Mouse (Mus musculus): Measurements from ENCODE around the gene Mst1r.

Mst1r gene

DNA sequence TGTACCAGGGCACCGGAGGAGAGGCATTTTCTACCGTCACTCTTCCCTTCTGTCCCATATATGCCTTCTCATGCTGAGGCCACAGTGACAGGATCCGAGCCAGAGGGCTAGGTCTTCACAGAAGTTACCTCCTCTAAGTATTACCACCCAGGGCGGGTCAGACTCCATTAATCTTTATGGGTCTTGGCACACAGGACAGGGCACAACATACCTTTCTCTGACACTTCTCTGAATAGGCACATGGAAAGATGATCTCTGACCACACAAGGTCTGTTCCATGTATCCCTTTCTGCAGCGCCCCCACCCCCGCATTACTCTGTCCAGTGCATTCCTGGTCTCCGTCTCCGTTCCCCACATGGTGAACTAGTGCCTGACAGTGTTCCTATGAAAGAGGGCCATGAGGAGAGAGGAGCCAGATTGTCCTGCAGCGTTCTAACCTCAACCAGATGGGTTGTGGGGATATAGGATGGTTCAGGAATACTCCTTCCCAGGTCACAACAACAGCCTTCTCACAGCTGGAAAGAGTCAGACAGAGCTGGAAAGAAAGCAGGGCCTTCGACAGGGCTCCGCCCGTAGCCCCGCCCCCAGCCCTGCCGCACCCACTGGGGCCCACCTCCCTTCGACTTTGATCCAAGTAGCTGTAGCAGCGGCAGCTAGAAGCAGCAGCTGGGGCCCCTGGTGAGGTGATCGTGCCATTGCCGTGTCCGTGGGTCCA is at the start of gene Mst1r:
Mst1r (plus strand) TSS at position 622 of the 715 bp plus-strand sequence.
- peak; percentile 78 for DNase-seq

DNA sequence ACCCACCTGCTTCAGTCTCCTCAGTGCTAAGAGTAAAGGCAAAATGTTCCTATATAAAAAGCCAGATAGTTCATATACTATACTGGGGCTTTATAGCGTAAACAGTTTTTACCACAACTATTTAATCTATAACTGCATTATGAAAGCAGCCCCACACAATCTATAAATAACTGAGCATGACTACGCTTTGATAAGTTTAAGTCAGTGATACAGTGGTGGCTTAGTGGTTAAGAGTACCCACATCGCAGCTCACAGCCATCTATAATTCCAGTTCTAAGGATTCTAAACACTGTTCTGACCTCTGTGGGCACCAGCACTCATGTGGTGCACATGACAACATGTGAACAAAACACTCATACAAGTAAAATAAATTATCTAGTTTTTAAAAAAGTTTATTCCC is 48.3 kb upstream of the Mst1r start:
- DNase-seq, result no peak

DNA sequence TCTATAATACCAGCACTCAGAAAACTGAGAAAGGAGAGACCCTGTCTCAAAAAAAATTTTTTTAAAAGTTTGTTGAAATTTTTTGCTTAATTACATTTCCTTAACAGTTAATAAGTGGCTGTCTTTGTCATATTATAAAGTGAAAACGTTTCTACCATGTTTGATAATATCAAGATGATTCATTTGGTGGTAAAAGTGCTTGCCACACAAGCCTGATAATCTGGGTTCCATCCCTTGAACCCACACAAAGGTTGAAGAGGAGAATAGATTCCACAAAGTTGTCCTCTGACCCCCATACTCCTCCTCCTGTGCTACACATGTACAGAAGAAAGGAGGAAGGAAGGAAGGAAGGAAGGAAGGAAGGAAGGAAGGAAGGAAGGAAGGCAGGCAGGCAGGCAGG is 42.2 kb upstream of the Mst1r start:
- DNase-seq, result no peak

DNA sequence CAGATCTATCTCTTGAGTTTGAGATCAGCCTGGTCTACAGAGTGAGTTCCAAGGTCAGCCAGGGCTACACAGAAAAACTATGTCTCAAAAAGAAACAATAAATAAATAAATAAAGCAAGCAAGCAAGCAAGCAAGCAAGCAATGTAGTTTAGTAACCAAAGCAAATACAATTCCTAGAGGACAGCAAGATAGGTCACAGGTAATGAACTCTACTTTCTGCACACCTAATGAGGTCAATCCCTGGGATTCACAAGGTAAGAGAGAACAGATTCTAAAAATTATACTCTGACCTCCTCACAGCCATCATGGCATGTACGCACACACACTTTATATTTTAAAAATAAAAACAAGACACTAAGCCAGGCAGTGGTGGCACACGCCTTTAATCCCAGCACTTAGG is 40.6 kb upstream of the Mst1r start:
- no peak for DNase-seq

DNA sequence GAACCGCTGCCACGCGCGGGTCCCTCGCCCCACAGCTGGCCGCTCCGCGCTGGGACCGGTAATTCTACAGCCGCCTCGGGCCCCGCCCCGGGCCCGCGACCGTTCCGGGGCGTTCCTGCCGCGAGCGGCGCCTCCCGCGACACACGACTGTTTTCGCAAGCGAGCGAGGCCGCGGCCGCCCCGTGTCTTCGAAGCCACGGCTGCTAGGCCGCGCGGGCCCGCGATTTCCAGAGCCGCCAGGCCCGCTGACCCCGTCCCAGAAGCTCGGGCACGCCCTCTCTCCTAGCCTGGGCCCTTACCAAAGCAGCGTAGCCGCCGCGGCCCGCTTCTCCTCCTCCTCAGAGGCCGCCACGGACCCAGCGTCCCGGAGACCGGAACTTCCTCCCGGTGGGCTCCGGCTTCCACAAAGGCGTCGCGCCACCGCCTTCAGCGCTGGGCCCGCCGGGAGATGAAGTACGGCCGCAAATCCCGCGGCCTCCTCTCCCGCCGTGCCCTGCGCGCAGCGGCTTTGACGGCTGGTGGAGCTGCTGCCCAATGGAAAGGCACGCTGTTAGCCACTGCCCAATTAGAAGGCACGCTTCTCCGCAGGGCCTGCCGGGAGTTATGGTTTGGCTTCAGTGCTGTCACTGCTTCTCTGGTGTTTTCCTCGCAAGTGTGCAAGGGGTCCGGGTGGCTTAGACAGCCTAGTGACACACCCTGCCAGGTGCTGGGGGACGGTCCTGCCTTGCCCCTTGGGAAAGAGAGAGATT is 34.1 kb upstream of the Mst1r start:
- DNase-seq, result peak; percentile 93

DNA sequence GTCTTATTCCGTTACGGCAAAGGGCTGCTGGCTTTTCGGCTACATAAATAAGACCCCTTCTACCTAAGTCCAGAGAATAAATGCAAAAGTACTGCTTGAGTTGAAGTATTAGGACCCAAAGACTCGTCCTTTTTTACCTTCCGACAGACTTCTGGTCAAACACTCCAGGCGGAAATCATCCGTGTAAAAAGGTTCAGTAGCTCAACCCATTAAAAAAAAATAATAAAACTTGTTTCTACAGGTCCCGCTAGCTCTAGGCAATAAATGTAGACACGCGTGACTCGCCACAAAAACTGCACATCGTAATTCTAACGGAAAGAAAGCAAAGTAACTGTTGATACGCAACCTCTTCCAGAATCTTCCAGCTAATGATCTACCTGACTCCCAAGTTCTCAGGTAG is 33.5 kb upstream of the Mst1r start, which contains the start of gene Rbm6:
Rbm6 (minus strand) TSS at position 101 of the 400 bp plus-strand sequence.
- DNase-seq, result no peak

DNA sequence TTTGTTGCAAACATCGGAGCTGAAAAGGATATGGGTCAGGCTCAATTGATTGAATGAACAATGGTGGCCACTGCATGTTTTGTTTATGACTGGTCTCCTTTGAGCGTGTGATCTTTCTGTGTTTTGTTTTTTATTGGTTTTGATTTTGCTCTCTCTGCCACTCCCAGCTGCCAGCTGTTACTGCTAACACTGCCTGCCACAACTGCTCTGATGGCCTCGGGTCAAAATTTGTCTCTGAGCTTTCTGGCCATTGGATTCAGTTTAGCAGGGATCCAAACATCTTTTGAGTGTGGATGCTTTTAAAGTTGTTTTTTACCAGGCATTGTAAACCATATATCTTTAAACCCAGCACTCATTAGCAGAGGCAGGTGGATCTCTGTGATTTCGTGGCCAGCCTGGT is 26.3 kb upstream of the Mst1r start:
- DNase-seq, result no peak

DNA sequence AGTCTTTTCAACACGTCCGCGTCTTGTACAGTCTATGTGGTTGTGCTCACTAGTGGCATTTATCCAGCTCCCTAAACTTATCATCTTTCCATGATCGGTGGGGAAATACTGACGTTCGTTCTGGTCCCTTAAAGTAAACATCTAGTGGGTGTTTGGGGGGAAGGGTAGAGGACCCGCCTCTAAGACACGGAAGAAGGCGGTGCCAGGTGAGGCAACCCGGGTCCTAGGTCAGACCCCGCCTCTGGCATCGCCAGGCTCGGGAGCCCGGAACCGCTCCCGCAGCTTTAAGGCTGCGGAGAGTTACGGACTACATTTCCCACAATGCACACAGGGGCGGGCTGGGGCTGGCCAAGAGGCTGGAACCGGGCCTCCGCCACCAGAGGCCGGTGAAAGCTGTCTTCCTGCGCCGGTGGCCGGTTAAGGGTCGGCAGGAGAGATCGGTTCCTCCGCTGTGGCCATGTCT is 18.8 kb upstream of the Mst1r start, which contains the start of gene Mon1a:
Mon1a (plus strand) TSS at position 348 of the 463 bp plus-strand sequence.
- DNase-seq, result peak; percentile 86

DNA sequence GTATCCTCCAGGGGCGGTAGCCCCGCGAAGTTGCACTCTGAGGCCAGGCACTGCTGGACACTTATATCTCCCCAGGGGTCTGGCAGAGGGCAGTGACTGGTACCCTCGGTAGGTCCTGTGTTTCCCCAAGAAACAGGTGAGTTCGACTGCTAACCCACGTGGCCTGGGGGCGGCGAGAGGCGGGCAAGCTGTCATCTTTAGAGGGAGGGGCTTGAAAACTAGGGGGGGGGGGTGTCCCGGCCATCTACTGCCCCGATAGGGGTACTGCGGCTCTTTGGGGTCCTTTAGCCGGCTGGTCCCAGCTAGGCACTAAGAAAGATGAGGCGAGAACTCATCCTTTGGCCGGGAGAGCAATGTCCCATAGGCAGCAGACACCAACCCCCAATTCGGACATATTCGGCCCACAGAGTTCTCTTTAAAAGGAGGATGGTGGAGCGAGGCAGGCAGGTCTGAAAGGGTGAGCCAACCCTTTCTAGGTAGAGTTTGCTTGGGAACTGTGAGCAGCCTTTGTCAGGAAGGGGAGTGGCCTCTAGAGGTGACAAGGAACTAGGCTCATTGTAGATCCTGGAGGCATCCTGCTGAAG is 18.3 kb upstream of the Mst1r start:
- DNase-seq, result no peak

DNA sequence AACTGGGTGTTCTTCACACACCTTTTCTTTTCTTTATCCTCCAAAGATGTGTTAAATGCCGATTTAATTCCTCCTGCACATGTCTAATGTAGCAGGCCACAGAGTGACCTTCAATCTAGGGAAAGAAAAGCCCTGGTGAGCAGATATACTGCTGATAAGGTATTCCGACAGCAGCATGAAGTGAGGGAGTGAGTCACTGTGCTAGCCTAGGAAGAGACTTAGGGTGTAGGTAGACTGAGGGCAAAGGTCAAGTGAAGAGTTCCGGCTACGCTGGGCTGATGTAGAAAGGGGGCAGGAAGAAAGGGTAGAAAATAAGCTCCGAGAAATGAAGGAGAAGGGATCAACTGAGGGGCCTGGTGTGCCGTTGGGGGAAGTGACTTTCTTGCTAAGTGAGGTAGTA is 16.4 kb upstream of the Mst1r start:
- DNase-seq, result no peak

DNA sequence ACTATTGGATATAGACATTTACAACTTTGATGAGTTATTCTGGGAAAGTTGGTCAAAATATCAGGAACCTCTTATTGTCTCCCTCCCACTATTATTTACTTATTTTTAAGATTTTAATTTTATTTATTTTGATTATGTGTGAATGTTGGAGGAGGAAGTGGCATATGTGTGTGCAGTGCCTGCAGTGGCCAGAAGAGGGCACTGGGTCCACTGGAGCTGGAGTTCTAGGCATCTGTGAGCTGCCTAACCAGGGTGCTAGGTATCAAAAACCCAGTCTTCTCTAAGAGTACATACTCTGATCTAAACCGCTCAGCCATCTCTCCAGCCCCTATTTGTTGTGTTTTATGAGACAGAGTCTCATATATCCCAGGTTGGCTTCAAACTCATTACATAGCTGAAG is 15.7 kb upstream of the Mst1r start:
- no peak for DNase-seq

DNA sequence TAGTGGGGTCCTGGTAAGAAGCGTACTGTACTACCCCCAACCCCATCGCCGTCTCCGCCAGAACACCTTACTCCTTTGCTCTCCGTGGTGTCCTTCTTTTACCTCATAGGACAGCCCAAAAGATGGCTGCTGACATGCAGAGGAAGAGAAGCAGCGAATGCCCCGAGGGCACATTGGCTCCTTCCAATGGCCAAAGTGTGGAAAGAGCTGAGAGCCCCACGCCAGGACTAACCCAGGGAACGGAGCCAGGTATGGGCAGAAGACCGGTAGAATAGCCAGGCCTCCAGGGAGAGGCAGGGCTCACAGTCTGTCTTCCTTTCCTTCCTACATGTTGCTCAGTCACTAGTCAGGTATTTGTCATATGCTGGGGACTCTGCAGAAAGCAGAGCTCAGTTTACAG is 8.1 kb upstream of the Mst1r start:
- DNase-seq, result no peak

DNA sequence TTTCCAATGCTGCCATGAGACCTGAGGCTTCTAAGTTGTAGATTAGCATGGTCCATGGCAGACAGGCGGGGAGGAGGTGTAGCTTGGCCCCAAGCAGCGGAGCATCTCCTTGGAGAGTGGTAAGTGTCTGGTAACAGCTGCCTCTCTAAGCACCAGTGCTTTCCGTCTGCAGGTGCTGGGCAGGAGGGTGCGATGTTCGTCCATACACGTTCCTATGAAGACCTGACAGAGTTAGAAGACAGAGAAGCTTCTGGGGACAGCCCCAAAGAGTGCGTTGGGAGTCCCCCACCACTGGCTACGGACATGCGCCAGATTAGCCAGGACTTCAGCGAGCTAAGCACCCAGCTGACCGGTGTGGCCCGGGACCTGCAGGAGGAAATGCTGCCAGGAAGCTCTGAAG is 6.8 kb upstream of the Mst1r start:
- no peak for DNase-seq

DNA sequence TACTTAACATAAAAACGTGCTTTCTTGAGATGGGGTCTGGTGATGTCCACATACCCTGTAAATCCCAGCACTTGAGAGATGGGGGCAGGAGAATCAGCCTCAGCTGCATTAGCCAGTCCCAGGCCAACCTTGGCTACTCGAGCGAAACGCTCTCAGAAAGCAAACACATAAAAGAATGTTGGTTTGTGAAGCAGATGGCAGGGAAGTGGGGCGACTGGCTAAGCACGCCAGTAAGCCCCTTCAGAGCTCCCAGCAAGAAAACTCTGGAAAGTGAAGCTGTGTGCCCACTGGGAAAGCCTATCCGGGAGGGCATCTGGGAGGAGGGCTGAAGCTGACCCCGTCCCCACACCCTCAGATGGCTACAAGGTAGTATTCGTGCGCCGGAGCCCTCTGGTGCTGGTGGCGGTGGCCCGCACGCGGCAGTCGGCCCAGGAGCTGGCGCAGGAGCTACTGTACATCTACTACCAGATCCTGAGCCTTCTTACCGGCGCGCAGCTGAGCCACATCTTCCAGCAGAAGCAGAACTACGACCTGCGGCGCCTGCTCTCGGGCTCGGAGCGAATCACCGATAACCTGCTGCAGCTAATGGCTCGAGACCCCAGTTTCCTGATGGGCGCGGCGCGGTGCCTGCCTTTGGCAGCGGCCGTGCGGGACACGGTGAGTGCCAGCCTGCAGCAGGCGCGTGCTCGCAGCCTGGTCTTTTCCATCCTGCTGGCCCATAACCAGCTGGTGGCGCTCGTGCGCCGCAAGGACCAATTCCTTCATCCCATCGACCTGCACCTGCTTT is 5.6 kb upstream of the Mst1r start:
- DNase-seq, result peak; percentile 55

DNA sequence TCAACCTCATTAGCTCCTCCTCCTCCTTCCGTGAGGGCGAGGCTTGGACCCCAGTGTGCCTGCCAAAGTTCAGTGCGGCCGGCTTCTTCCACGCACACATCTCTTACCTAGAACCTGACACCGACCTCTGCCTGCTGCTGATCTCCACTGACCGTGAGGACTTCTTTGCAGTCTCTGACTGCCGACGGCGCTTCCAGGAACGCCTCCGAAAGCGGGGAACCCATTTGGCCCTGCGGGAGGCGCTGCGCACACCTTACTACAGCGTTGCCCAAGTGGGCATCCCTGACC is 5.1 kb upstream of the Mst1r start:
- no peak for DNase-seq

DNA sequence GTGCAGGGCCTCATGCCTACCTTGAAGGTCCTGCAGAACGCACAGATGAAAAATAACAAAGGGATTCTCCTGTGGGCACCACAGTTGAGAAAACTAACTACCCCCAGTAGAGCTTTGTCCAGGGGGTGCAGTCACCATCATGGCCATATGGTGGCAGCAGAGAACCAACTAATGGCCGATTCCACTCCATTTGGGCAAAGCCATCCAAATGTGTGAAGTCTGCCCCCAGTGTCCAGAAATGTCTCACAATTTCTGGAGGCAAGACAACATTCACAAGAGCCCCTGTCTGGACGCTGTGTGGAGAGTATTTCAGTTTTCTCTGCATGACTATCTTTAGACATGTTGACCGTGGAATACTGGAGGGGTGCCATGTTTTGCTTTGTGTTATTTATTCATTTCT is 1.9 kb upstream of the Mst1r start:
- peak; percentile 91 for DNase-seq

DNA sequence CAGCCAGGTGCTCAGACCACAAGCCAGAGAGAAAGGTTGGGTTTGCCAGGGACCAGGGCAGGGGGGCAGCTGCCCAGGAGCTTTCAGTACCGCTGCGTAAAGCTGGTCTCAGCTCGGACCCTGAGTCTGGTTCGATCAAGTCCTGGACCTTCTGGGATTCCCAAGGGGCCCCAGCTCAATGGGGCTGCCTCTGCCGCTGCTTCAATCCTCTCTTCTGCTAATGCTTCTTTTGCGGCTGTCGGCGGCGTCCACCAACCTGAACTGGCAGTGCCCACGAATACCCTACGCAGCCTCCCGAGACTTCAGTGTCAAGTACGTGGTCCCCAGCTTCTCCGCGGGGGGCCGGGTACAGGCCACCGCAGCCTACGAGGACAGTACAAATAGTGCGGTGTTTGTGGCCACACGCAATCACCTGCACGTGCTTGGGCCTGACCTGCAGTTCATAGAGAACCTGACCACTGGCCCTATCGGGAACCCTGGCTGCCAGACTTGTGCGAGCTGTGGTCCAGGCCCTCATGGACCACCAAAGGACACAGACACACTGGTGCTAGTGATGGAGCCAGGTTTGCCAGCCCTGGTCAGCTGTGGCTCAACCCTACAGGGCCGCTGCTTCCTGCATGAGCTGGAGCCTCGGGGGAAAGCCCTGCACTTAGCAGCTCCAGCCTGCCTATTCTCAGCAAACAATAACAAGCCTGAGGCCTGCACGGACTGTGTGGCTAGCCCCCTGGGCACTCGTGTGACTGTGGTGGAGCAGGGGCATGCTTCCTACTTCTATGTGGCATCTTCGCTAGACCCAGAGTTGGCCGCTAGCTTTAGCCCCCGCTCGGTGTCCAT is 511 bp downstream of the Mst1r start:
- no peak for DNase-seq

DNA sequence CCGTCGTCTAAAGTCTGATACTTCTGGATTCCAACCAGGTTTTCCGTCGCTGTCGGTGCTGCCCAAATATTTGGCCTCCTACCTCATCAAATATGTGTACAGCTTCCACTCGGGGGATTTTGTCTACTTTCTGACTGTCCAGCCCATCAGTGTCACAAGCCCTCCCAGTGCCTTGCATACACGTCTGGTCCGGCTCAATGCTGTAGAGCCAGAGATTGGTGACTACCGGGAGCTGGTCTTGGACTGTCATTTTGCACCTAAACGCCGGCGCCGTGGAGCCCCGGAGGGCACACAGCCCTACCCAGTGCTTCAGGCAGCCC is 1.1 kb downstream of the Mst1r start:
- DNase-seq, result no peak

DNA sequence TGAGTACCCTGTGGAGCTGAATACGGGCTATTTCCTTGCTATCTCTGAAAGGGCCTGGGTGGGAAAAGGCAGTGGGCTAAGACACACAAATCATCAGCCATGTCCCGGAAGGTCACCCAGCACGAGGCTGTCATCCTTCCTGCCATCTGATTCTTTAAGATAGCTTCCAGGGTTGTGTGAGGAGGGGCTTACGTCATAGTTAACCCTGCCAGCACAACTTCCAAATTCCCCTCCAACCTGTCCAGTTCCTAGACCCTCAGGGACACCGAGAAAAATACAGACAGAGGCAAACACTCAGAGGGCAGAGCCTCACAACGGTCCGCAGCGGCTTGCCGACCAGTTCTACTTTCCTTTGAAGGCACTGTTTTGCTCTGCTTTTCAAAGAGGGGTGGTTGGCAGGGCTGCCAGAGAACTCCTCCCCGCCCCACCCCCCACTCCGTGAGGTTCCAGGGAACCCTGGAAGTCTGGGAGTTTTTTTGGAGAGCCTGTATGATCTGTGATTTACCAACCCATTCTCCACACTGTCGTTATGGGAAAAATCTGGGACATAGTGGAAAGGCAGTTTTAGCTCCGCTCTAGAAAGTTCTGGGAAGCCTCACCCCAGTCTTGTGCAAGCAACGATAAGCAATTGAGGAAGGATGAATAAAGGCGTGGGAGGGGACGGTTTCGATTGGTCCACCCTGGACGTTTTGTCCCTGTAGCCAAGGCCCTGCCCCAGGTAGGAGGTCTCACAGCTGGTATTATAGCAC is 1.9 kb downstream of the Mst1r start:
- peak; percentile 40 for DNase-seq

DNA sequence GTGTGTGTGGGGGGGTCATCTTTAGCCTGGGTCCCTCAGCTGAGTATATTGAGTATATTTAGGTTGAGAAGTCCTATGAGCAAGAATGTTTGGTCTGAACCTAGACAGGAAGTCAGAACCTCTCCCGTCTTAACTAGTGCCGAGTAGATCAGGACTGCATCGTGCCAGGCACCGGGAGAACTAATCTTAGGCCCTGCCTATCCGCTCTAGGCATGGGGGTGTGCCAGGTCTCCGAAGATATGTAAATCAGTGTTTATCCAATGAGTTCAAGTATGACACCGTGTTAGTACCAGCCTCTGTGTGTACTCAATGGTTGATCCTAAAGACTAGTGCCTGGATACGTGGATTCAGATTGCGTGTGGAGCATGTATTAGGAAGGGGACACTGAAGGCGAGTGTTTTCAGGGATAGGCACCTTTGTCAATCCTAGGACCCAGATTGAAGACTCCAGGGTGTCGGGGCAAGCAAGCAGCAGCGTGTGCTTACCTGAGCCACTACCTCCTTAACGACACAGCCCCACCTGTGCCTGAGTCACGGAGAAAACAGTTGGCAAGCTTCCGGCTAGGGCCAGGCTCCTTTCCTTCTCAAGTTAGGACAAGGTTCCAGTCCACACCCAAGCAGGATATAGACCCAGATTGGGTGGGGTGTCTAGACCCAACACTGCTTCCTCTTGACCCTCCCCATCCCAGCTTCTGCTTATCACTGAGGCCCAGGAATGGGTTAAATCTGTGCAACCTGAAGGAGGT is 3.5 kb downstream of the Mst1r start:
- no peak for DNase-seq

DNA sequence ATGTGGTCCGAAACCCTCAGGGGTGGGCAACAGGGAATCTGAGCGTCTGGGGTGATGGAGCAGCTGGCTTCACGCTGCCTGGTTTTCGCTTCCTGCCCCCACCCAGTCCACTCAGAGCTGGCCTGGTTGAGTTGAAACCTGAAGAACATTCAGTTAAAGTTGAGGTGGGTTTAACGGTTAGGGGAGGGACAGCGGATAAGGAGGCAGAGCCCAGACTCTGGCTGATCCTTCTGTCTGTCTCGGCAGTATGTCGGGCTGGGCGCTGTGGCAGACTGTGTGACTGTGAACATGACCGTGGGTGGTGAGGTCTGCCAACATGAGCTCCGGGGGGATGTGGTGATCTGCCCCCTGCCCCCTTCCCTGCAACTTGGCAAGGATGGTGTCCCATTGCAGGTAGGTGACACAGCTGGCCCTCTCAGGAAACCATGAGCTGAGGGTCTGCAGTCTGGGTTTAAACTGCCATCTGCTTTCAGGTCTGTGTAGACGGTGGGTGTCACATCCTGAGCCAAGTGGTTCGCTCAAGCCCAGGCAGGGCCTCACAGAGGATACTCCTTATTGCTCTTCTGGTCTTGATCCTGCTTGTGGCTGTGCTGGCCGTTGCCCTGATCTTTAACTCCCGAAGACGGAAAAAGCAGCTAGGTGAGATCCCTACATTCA is 8.2 kb downstream of the Mst1r start:
- no peak for DNase-seq

Measured in lung, postnatal 14 days (tissue).